Mouse (Mus musculus) neural tube, embryonic 11.5 days (tissue): ENCODE measurements around the gene Arhgap18. TPM values are rescaled to one million over a fixed set of nuclear protein-coding genes. Genes with fewer than 3 reads are reported as not detected.

Experiments
- ATAC-seq: fragments of 200-750 bp; cut with Nextera tagmentation; 2 replicates; pipeline ENCODE4 v1.8.0; 2017; ENCODE audit warnings: moderate number of reproducible peaks, mild to moderate bottlenecking, moderate TSS enrichment, moderate library complexity; ENCODE audit not compliant: insufficient read depth, low FRiP score, low TSS enrichment
- DNase-seq: peaks from one replicate; pipeline ENCODE4 v3.0.0-alpha.2; 2015; ENCODE audit warnings: low spot score
- H3K27ac ChIP-seq: fragments of 300-500 bp; sonication (generic); 2 replicates; pipeline ENCODE4 v1.5.1; 2014; ENCODE audit warnings: low read depth, mild to moderate bottlenecking, low read length
- H3K27me3 ChIP-seq: fragments of 300-500 bp; sonication (generic); 2 replicates; pipeline ENCODE4 v1.6.1; 2014; ENCODE audit warnings: mild to moderate bottlenecking, low read length, mixed read lengths; ENCODE audit not compliant: control insufficient read depth, insufficient read depth
- H3K36me3 ChIP-seq: fragments of 300-500 bp; sonication (generic); 2 replicates; pipeline ENCODE4 v1.6.1; 2014; ENCODE audit warnings: mild to moderate bottlenecking, low read length, moderate library complexity, mixed read lengths; ENCODE audit not compliant: control insufficient read depth, insufficient read depth
- H3K4me1 ChIP-seq: fragments of 300-500 bp; sonication (generic); 2 replicates; pipeline ENCODE4 v1.6.1; 2014; ENCODE audit warnings: low read length, mixed read lengths; ENCODE audit not compliant: control insufficient read depth, insufficient read depth
- H3K4me2 ChIP-seq: fragments of 300-500 bp; sonication (generic); 2 replicates; pipeline ENCODE4 v1.6.1; 2014; ENCODE audit warnings: low read depth, mild to moderate bottlenecking, moderate library complexity
- H3K4me3 ChIP-seq: fragments of 300-500 bp; sonication (generic); 2 replicates; pipeline ENCODE4 v1.5.1; 2014; ENCODE audit warnings: low read depth, low read length
- H3K9ac ChIP-seq: fragments of 300-500 bp; sonication (generic); 2 replicates; pipeline ENCODE4 v1.6.1; 2014; ENCODE audit warnings: mild to moderate bottlenecking, low read length
- H3K9me3 ChIP-seq: fragments of 300-500 bp; sonication (generic); 2 replicates; pipeline ENCODE4 v1.6.1; 2016; ENCODE audit warnings: low read length; ENCODE audit not compliant: control insufficient read depth
- WGBS: fragments of 180-500 bp; shearing (Covaris S2); extraction: QIAGEN DNeasy Blood & Tissue Kit; methylation state at CpG from one replicate; pipeline ENCODE4 v1.1.7; 2014; 5-methylcytosine and 5-hydroxymethylcytosine counted together
- polyA plus RNA-seq: library from polyadenylated mRNA; unstranded; fragments of >200 nt; fragmentation: Nextera tagmentation; extraction: Ambion mirVana; gene quantifications from 2 replicates; pipeline ENCODE4 v1.2.1, GENCODE M21; 2014

Arhgap18 gene
- polyA plus RNA-seq, result 11.0 and 11.2 TPM in 2 replicates

DNA sequence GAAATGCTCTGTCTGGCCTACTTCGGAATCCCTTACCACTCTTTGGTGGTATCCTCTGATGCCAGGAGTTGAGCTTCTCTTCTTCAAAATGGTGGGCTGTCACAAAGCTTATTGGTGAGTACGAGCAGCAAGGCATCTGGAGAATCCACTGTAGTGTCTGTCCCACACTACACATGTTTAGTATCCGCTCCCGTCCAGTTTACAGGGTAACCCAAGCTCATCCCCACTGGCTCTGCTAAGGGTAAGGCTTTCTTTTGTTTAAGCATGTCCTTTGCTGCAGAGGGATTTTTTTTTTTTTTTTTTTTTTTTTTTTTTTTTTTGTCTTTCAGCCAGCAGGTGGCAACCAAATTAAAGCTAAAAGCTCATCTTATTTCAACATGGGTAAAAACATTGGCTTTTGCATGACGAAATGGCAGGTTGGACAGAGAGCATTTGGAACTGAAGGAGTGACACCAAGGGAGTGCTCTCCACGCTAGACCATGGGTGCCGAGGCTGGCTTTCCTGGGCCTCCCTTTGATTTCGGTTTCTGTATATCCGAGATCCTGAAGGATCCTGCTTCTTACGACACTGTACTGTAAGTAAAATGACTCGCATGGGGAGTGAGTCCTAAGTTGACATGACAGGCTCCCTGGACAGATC, at the start of gene Arhgap18:
TSS of gene Arhgap18 (plus strand) at position 493 of the 639 bp plus-strand sequence.
- peak; percentile 25; the same call in 1 of the 2 replicates for ATAC-seq
- no peak within 1 kb of the TSS for H3K9ac ChIP-seq
- no peaks in the 10 kb centered on the region for H3K4me1 ChIP-seq
- no peaks in the 10 kb centered on the region for H3K36me3 ChIP-seq
- no peak within 1 kb of the TSS for H3K4me2 ChIP-seq
- 89% methylated on average over 11 of the region's 11 CpGs for WGBS
- no peak within 1 kb of the TSS for H3K27ac ChIP-seq
- no peak within 1 kb of the TSS for H3K4me3 ChIP-seq
- H3K27me3 ChIP-seq, result no peaks in the 10 kb centered on the region
- no peaks in the 10 kb centered on the region for H3K9me3 ChIP-seq
- no peak for DNase-seq

DNA sequence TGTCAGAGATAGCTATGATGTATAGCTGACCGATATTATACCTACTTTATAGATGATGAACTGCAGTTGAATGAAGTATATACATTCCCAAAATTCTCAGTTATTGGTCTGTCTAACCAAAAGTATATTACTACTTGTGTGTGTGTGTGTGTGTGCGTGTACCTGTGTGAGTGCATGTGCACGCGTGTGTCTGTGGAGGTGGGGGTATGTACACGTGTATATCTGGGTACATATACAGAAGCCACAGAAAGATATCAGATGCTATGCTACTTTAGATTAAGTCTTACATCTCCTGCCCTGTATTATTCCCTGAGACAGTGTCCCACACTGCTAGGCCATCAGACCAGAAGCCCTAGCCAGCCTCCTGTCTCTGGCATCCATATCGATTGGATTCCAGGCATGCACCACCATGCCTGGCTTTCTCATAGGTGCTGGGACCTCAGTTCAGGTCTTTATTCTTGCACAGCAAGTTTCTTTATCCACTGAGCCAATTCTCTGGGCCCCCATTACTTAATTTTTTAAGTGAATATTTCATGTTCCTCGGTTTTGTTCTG, 42.7 kb upstream of the Arhgap18 start:
- Histone ChIP-seq H3K9ac (no peak overlapping the region), H3K36me3 (no peaks in the 10 kb centered on the region), H3K27me3 (no peaks in the 10 kb centered on the region), H3K4me3 (no peak overlapping the region), H3K27ac (no peak overlapping the region), H3K4me1 (no peaks in the 10 kb centered on the region), H3K9me3 (no peaks in the 10 kb centered on the region), H3K4me2 (no peak overlapping the region)
- ATAC-seq (peak; percentile 24; the same call in 1 of the 2 replicates), DNase-seq (no peak)
- WGBS, result 94% methylated on average over 7 of the region's 7 CpGs

DNA sequence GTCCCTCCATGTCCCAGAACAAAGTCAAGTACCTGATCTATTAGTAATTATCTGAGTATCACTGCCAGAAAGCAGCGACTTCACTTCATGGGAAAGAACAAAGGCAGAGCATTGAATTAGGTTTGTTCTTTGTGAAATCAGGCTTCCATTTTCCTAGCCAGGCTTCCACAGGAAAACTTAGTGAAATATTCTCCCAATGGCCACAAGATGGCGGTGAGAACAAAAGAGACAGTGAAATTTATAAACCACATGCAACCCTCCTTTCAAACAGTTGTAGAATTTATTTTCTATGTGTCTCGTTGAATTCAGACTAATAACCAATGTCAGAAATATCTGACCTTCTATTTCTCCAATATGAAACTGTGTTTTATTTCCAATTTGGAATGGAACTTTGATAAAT, 42.2 kb upstream of the Arhgap18 start:
- Histone ChIP-seq H3K27ac (no peak overlapping the region), H3K4me3 (no peak overlapping the region), H3K27me3 (no peaks in the 10 kb centered on the region), H3K4me2 (no peak overlapping the region), H3K9me3 (no peaks in the 10 kb centered on the region), H3K36me3 (no peaks in the 10 kb centered on the region), H3K9ac (no peak overlapping the region), H3K4me1 (no peaks in the 10 kb centered on the region)
- 0 out of 2 replicates have a peak, but pooled peaks have one; percentile 55 for ATAC-seq
- DNase-seq, result peak; percentile 43
- WGBS, result 13% methylated on average over 3 of the region's 3 CpGs

DNA sequence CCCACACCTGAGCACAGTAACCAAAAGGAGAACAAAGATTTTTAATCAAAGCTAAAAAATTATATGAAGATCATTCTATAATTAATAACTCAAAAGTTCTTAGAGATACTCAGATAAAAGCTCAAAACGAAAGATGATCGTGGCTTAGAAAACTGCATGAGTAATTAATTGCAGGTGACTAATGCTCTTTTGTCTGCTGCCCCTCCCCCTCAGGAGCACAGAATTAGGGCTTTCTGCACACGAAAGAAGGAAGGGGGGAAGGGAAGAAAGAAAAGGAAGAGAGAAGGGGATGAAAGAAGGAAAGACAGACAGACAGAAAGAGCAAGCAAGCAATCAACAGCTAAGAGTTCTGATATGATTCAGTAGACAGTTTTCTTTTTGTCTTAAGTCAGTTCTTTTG, 39.2 kb upstream of the Arhgap18 start:
- no peaks in the 10 kb centered on the region for H3K27me3 ChIP-seq
- H3K4me1 ChIP-seq, result no peaks in the 10 kb centered on the region
- H3K9me3 ChIP-seq, result no peaks in the 10 kb centered on the region
- 49% methylated on average over 3 of the region's 3 CpGs for WGBS
- H3K36me3 ChIP-seq, result no peaks in the 10 kb centered on the region
- ATAC-seq (no peak), DNase-seq (no peak)
- H3K4me2 ChIP-seq, result no peak overlapping the region
- H3K27ac ChIP-seq, result no peak overlapping the region
- no peak overlapping the region for H3K4me3 ChIP-seq
- no peak overlapping the region for H3K9ac ChIP-seq

DNA sequence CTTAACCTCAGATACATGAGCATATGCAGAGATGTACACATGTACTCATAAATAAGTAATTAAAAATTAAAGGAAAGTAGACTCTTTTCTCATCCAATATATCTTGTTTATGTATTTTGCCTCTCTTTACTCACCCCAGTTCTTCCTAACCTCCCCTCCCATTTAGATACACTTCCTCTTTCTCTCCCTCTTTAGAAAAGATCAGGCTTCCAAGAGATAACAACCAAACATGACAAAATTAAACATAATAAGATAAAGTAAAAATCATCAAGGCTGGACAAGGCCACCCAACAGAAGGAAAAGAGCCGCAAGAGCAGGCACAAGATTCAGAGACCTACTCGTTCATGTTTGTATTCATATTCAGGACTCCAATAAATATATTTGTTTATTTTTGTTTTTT, 28.5 kb upstream of the Arhgap18 start:
- Histone ChIP-seq H3K4me3 (no peak overlapping the region), H3K9ac (no peak overlapping the region), H3K4me1 (no peaks in the 10 kb centered on the region), H3K27me3 (no peaks in the 10 kb centered on the region), H3K9me3 (no peaks in the 10 kb centered on the region), H3K27ac (no peak overlapping the region), H3K4me2 (no peak overlapping the region), H3K36me3 (no peaks in the 10 kb centered on the region)
- 96% methylated on average over 2 of the region's 2 CpGs for WGBS
- DNase-seq (no peak), ATAC-seq (no peak)

DNA sequence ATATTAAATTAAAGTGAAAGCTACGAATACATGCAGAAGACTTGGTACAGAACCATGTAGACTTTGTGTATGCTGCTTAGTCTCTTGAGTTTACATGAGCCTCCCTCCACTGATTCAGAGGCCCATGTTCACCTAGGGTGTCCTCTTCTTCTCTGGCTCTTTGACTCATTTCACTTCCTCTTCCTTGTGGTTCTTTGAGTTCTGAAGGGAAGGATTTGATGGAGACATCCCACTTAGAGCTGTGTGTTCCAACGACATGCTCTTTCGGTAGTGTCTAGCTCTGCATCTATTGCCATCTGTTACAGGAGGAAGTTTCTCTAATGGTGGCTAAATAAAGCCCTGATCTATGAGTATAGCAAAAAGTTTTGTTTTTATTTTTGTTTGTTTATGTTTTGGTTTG, 28.0 kb upstream of the Arhgap18 start:
- ATAC-seq (no peak), DNase-seq (no peak)
- no peaks in the 10 kb centered on the region for H3K4me1 ChIP-seq
- 96% methylated on average over 3 of the region's 3 CpGs for whole genome bisulfite sequencing
- H3K4me3 ChIP-seq, result no peak overlapping the region
- H3K27me3 ChIP-seq, result no peaks in the 10 kb centered on the region
- no peaks in the 10 kb centered on the region for H3K9me3 ChIP-seq
- H3K27ac ChIP-seq, result no peak overlapping the region
- H3K36me3 ChIP-seq, result no peaks in the 10 kb centered on the region
- H3K9ac ChIP-seq, result no peak overlapping the region
- no peak overlapping the region for H3K4me2 ChIP-seq

DNA sequence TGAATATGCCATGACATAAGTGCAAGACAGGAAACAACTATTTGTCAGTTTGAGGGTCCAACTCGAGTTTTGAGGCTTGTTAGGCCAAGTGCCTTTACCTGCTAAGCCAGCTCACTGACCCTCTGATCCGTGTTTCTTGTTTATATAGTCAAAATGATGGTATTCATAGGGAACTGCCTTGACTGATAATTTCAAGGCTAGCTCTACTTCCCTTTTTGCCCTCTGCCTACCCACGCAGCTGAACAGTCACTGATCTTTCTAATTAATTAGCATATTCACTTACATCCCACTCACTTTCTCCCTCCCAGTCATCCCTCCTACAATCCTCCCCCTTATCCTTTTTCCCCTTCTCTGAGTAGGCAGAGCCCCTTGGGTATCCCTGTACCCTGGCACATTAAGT, 2.4 kb upstream of the Arhgap18 start:
- Histone ChIP-seq H3K4me1 (no peaks in the 10 kb centered on the region), H3K27ac (no peak overlapping the region), H3K4me2 (no peak overlapping the region), H3K9ac (no peak overlapping the region), H3K27me3 (no peaks in the 10 kb centered on the region), H3K9me3 (no peaks in the 10 kb centered on the region), H3K36me3 (no peaks in the 10 kb centered on the region), H3K4me3 (no peak overlapping the region)
- ATAC-seq (no peak), DNase-seq (no peak)
- 84% methylated on average over 3 of the region's 3 CpGs for WGBS

DNA sequence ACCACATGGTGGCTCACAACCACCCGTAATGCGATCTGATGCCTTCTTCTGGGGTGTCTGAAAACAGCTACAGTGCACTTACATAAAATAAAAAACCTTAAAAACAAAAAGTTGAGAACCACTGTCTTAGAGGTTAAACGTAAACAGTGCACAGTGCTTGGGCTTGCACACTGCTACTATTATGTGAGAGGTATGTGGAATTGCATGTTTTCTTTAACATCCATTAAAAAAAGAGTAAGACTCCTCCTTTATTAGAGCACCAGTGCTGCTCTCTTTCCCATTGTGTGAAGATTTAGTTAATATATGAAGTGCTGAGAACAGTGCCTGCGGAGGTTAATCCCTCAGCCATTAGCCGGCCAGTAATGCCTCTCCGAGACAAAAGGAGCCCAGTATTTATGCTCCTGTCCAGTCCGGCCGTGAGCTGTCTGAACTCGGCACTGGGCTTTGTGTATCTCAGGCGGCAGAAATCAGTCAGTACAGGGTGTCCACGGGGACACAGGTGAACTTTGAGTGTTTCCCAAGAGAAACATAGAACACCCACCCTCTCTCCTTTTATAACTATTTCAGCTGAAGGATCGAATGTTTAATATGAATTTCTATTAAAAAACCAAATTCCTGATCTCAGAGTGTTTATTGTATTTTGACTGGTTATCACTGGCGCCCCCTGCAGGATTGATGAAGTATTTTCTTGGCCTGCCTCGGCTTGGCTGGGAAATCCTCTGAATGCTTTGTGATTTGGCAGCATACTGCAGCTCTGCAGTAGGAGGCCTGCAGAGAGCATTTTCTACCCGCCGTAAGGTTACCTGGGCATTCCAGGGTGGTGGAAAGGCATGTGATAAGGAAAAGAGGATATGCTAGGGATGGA, 925 bp upstream of the Arhgap18 start:
- DNase-seq (peak; percentile 38), ATAC-seq (peak; percentile 64)
- Histone ChIP-seq H3K27me3 (no peaks in the 10 kb centered on the region), H3K27ac (no peak overlapping the region), H3K4me3 (no peak overlapping the region), H3K4me1 (no peaks in the 10 kb centered on the region), H3K9me3 (no peaks in the 10 kb centered on the region), H3K9ac (no peak overlapping the region), H3K36me3 (no peaks in the 10 kb centered on the region), H3K4me2 (no peak overlapping the region)
- WGBS, result 68% methylated on average over 16 of the region's 16 CpGs
